Mouse (Mus musculus) neural tube, embryonic 13.5 days (tissue): Measurements from ENCODE around the gene Ttc8. TPM values are rescaled to one million over a fixed set of nuclear protein-coding genes. Genes with fewer than 3 reads are reported as not detected.

Source experiments
- ATAC-seq: fragments of 200-750 bp; cut with Nextera tagmentation; 2 replicates; pipeline ENCODE4 v1.8.0; 2017; ENCODE audit warnings: low read depth, mild to moderate bottlenecking, moderate TSS enrichment, moderate library complexity
- H3K27ac ChIP-seq: fragments of 300-500 bp; sonication (generic); replicated peaks from 2 replicates; pipeline ENCODE4 v1.5.1; 2015; ENCODE audit warnings: moderate library complexity, mild to moderate bottlenecking, inconsistent platforms
- H3K27me3 ChIP-seq: fragments of 300-500 bp; sonication (generic); 2 replicates; pipeline ENCODE4 v1.6.1; 2015; ENCODE audit warnings: mild to moderate bottlenecking, inconsistent platforms
- H3K36me3 ChIP-seq: fragments of 300-500 bp; sonication (generic); 2 replicates; pipeline ENCODE4 v1.6.1; 2015; ENCODE audit warnings: mild to moderate bottlenecking, inconsistent platforms
- H3K4me1 ChIP-seq: fragments of 300-500 bp; sonication (generic); replicated peaks from 2 replicates; pipeline ENCODE4 v1.6.1; 2015; ENCODE audit warnings: inconsistent platforms
- H3K4me2 ChIP-seq: fragments of 300-500 bp; sonication (generic); 2 replicates; pipeline ENCODE4 v1.6.1; 2015; ENCODE audit warnings: inconsistent platforms, mild to moderate bottlenecking, moderate library complexity
- H3K4me3 ChIP-seq: fragments of 300-500 bp; sonication (generic); 2 replicates; pipeline ENCODE4 v1.5.1; 2015; ENCODE audit warnings: mild to moderate bottlenecking, inconsistent platforms
- H3K9ac ChIP-seq: fragments of 300-500 bp; sonication (generic); 2 replicates; pipeline ENCODE4 v1.6.1; 2015; ENCODE audit warnings: moderate library complexity, mild to moderate bottlenecking, inconsistent platforms
- H3K9me3 ChIP-seq: fragments of 300-500 bp; sonication (generic); 2 replicates; pipeline ENCODE4 v1.6.1; 2016; ENCODE audit warnings: inconsistent platforms
- WGBS: fragments of 180-500 bp; shearing (Covaris S2); methylation state at CpG from one replicate; pipeline ENCODE4 v1.1.7; 2015; 5-methylcytosine and 5-hydroxymethylcytosine counted together
- polyA plus RNA-seq: library from polyadenylated mRNA; unstranded; fragments of >200 nt; fragmentation: Nextera tagmentation; extraction: Ambion mirVana; gene quantifications from 2 replicates; pipeline ENCODE4 v1.2.1, GENCODE M21; 2015

The Ttc8 gene
- 30.4 and 31.6 TPM in 2 replicates for polyA plus RNA-seq

DNA sequence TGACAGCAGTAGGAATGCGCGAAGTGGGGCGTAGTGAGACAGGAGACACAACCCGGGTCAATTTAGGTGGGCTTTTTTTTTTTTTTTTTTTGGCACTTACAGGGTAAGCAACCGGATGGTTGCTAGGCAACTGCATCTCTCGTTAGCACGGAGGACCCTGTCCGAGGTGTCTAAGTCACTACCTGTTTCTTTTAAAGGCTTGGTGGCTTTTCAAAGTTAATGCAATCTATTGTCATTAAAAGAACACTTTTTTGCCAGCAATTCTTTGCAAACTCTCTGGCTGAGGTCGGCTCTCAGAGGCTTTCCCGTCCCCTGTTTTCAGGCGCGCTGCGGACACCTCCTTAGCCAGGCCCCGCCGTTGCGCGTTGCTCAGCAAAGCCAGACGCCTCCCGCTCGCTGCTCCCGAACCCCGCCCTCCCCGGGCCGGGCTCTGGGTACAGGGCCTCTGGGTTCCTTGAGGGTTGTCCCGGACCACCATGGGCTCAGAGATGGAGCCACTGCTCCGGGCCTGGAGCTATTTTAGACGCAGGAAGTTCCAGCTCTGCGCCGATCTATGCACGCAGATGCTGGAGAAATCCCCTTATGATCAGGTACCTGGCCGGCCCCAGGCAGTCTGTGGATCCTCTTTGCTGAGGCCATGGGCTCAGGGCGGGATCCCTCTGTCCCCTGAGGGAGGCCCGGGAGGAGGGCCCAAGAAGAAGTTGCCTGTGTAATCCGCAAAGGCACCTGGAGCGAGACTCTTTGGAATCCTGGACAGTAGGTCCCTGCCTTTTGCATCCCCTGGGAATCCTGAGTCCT lies at the start of gene Ttc8:
Ttc8 (plus strand) TSS at position 381 of the 798 bp plus-strand sequence.
- Histone ChIP-seq H3K4me3 (peak within 1 kb of the TSS; percentile 77), H3K4me2 (peak within 1 kb of the TSS; percentile 80), H3K9ac (peak within 1 kb of the TSS; percentile 91), H3K27me3 (no peaks in the 10 kb centered on the region), H3K9me3 (no peaks in the 10 kb centered on the region), H3K36me3 (no peaks in the 10 kb centered on the region), H3K27ac (peak within 1 kb of the TSS; percentile 91), H3K4me1 (peaks cover 30% of the 10 kb centered on the region)
- under 1% methylated on average over 35 of the region's 35 CpGs for WGBS
- peak; percentile 99 for ATAC-seq

GRCm38 (mm10) chr12:98872836-98873235 lies 47.5 kb upstream of the Ttc8 start:
- H3K4me1 ChIP-seq, result no peaks in the 10 kb centered on the region
- H3K27ac ChIP-seq, result no peak overlapping the region
- no peaks in the 10 kb centered on the region for H3K9me3 ChIP-seq
- H3K9ac ChIP-seq, result no peak overlapping the region
- 94% methylated on average over 10 of the region's 10 CpGs for WGBS
- H3K36me3 ChIP-seq, result peaks cover 9% of the 10 kb centered on the region; the same call in 1 of the 2 replicates
- no peak overlapping the region for H3K4me2 ChIP-seq
- H3K4me3 ChIP-seq, result no peak overlapping the region
- no peak for ATAC-seq
- no peaks in the 10 kb centered on the region for H3K27me3 ChIP-seq

- H3K4me3 ChIP-seq, result no peak overlapping the region
- WGBS, result 69% methylated on average over 2 of the region's 2 CpGs
- no peak for ATAC-seq
Observed at GRCm38 (mm10) chr12:98875216-98875615, 45.2 kb upstream of the Ttc8 start.

DNA sequence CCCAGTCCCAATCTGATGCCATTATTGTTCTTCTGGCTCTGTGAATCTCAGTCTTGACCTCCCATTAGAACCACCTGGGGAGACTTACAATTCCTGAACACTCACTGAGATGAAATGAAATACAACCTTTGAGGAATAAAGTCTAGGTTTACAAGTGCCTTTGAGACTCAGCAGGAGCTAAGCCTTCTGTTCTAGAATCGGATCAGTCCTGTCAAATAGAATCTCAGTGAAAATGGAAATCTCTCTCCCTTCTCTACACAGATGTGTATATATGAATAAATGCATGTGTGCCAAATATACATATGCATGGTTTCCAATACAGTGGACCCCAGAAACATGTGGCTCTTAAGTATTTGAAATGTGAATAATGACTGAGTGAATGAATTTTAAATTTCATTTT lies 41.7 kb upstream of the Ttc8 start:
- whole genome bisulfite sequencing, result 35% methylated on average over 1 of the region's 1 CpGs
- no peak overlapping the region for H3K4me2 ChIP-seq
- H3K36me3 ChIP-seq, result no peaks in the 10 kb centered on the region
- H3K9me3 ChIP-seq, result no peaks in the 10 kb centered on the region
- H3K4me1 ChIP-seq, result no peaks in the 10 kb centered on the region
- no peak overlapping the region for H3K9ac ChIP-seq
- no peak overlapping the region for H3K4me3 ChIP-seq
- no peaks in the 10 kb centered on the region for H3K27me3 ChIP-seq
- H3K27ac ChIP-seq, result no peak overlapping the region
- no peak for ATAC-seq

More at GRCm38 (mm10) chr12:98875216-98875615, 45.2 kb upstream of the Ttc8 start:
- Histone ChIP-seq H3K4me2 (no peak overlapping the region), H3K9ac (no peak overlapping the region), H3K36me3 (no peaks in the 10 kb centered on the region), H3K9me3 (no peaks in the 10 kb centered on the region), H3K4me1 (no peaks in the 10 kb centered on the region), H3K27me3 (no peaks in the 10 kb centered on the region), H3K27ac (no peak overlapping the region)

GRCm38 (mm10) chr12:98881796-98882195 lies 38.6 kb upstream of the Ttc8 start:
- H3K4me2 ChIP-seq, result no peak overlapping the region
- WGBS, result 55% methylated on average over 5 of the region's 5 CpGs
- H3K4me3 ChIP-seq, result no peak overlapping the region
- no peaks in the 10 kb centered on the region for H3K9me3 ChIP-seq
- ATAC-seq, result no peak
- no peak overlapping the region for H3K27ac ChIP-seq
- no peak overlapping the region for H3K9ac ChIP-seq
- no peaks in the 10 kb centered on the region for H3K36me3 ChIP-seq
- no peaks in the 10 kb centered on the region for H3K27me3 ChIP-seq
- H3K4me1 ChIP-seq, result no peaks in the 10 kb centered on the region

- Histone ChIP-seq H3K27me3 (no peaks in the 10 kb centered on the region), H3K27ac (no peak overlapping the region), H3K4me1 (no peaks in the 10 kb centered on the region), H3K9me3 (no peaks in the 10 kb centered on the region), H3K4me3 (no peak overlapping the region), H3K9ac (no peak overlapping the region), H3K36me3 (peaks cover 3% of the 10 kb centered on the region; the same call in 1 of the 2 replicates), H3K4me2 (no peak overlapping the region)
- ATAC-seq, result no peak
- WGBS, result 6% methylated on average over 1 of the region's 1 CpGs
Observed at GRCm38 (mm10) chr12:98884515-98884914, 35.9 kb upstream of the Ttc8 start.

DNA sequence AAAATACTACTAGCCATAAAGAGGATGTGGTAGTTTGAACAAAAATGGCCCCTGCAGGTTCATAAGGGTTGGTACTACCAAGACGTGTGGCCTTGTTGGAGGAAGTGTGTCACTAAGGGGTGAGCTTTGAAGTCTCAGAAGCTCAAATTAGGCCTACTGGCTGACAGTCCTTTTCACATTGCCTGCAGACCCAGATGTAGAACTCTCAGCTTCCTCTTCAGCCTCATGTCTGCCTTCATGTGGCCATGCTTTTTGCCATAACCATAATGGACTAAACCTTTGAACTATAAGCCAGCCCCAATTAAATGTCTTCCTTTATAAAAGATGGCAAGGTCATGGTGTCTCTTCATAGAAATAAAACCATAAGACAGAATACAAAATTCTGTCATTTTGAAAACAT lies 23.6 kb upstream of the Ttc8 start:
- Histone ChIP-seq H3K4me2 (no peak overlapping the region), H3K4me3 (no peak overlapping the region), H3K36me3 (no peaks in the 10 kb centered on the region), H3K9me3 (no peaks in the 10 kb centered on the region), H3K27ac (no peak overlapping the region), H3K27me3 (peaks cover 8% of the 10 kb centered on the region; the same call in 1 of the 2 replicates), H3K4me1 (peaks cover 19% of the 10 kb centered on the region), H3K9ac (no peak overlapping the region)
- WGBS, result 71% methylated on average over 1 of the region's 1 CpGs
- ATAC-seq, result no peak

DNA sequence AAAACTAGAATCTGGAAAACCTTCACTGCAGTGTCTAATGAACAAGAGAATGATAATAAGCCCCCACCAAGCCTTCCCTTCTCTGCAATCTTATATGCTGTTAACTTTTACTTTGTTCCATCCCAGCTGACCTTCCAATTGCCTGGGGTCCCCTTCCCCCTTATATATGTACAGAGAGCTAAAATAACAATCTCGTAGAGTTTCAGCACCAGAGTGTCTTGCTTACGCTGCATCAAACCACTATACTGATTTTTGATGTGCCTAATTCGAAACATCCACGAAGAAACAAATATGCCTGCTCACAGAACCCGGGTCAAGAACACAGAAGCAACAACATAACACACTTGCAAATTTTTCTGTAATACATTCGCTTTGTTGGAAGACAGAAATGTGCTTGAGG lies 20.7 kb upstream of the Ttc8 start:
- Histone ChIP-seq H3K27ac (no peak overlapping the region), H3K27me3 (peaks cover 8% of the 10 kb centered on the region; the same call in 1 of the 2 replicates), H3K4me3 (peak overlapping the region; percentile 82), H3K4me2 (peak overlapping the region; percentile 76), H3K36me3 (no peaks in the 10 kb centered on the region), H3K4me1 (peaks cover 19% of the 10 kb centered on the region), H3K9me3 (no peaks in the 10 kb centered on the region), H3K9ac (0 out of 2 replicates have a peak overlapping the region, but pooled peaks have one; percentile 49)
- 62% methylated on average over 6 of the region's 6 CpGs for WGBS
- ATAC-seq, result no peak

GRCm38 (mm10) chr12:98900341-98900880 lies 20.0 kb upstream of the Ttc8 start:
- 2% methylated on average over 31 of the region's 31 CpGs for WGBS
- H3K4me2 ChIP-seq, result peak overlapping the region; percentile 76
- H3K27me3 ChIP-seq, result peaks cover 8% of the 10 kb centered on the region; the same call in 1 of the 2 replicates
- peak overlapping the region; percentile 82 for H3K4me3 ChIP-seq
- ATAC-seq, result peak; percentile 38
- H3K9ac ChIP-seq, result peak overlapping the region; percentile 81
- H3K4me1 ChIP-seq, result peaks cover 19% of the 10 kb centered on the region
- peak overlapping the region; percentile 84; the same call in 1 of the 2 replicates for H3K27ac ChIP-seq
- no peaks in the 10 kb centered on the region for H3K9me3 ChIP-seq
- H3K36me3 ChIP-seq, result no peaks in the 10 kb centered on the region

DNA sequence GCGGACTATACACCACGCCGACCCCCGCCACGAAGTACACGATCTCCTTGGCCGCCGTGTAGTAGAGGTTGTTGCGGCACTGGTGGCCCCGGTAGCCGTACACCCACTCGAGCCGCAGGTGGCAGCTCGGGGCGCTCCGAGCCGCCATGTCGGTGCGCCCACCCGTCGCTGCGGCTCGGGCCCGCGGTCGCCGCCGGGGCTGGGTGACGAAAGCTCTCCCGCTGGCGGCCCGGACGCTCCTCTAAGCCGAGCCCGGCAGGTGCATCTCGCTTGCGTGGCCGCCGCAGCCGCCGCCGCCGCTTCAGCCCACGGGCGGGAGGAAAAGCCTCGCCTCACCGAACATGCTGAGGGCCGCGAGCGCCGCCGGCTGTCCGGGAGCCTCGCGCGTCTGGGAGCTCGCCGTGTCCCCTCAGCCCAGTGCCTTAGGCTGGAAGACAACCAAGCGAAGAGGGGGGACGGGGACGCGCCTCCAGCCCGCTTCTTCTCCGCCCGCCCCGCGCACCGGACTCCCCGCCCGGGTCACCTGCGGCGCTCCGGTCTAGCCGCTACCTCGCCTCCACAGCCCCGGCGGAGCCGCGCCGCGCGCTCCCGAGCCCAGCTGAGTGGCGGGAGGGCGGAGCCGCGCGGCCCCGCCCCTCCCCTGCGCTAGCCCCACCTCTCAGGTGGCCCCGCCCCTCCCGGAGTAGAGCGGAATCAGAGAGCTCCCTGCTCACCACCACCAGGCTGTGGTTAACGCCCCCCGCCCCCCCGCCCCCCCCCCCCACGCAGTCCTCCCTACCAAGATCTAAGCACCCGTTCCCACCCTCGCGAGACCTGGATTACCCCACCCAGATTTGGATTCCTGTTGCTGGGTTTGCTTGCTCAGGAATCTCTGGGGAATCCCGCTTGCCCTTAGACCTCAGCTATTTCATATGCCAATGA lies 19.2 kb upstream of the Ttc8 start, which contains the start of gene Eml5:
Eml5 (minus strand) TSS at position 604 of the 921 bp plus-strand sequence.
- peak within 1 kb of the TSS; percentile 84 for H3K27ac ChIP-seq
- peaks cover 8% of the 10 kb centered on the region; the same call in 1 of the 2 replicates for H3K27me3 ChIP-seq
- no peaks in the 10 kb centered on the region for H3K36me3 ChIP-seq
- ATAC-seq, result peak; percentile 92
- no peaks in the 10 kb centered on the region for H3K9me3 ChIP-seq
- WGBS, result under 1% methylated on average over 83 of the region's 101 CpGs
- H3K9ac ChIP-seq, result peak within 1 kb of the TSS; percentile 81
- peak within 1 kb of the TSS; percentile 76 for H3K4me2 ChIP-seq
- H3K4me3 ChIP-seq, result peak within 1 kb of the TSS; percentile 82
- peaks cover 19% of the 10 kb centered on the region for H3K4me1 ChIP-seq

DNA sequence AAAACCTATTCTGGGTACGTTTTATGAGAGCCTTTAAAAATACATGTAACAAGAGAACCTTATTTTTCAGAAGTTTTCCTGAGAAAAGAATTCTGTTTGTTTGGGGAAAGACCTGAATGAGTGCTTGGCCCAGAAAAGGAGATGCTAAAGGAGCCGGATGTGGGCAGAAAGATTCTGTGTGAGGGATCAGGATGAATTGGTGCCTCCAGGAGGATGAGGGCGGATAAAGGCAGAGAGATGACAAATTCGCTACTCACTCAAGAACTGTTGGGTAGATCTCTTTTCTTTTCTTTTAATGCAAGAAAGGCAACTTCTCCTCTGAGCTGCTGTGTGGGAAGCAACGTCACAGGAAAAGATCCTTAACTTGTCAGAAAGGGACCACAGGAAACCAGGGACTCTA lies 14.9 kb upstream of the Ttc8 start:
- no peaks in the 10 kb centered on the region for H3K27me3 ChIP-seq
- H3K4me2 ChIP-seq, result no peak overlapping the region
- H3K9ac ChIP-seq, result no peak overlapping the region
- H3K27ac ChIP-seq, result no peak overlapping the region
- H3K4me3 ChIP-seq, result no peak overlapping the region
- no peaks in the 10 kb centered on the region for H3K36me3 ChIP-seq
- 83% methylated on average over 5 of the region's 5 CpGs for WGBS
- no peaks in the 10 kb centered on the region for H3K9me3 ChIP-seq
- ATAC-seq, result no peak
- peaks cover 2% of the 10 kb centered on the region; the same call in 1 of the 2 replicates for H3K4me1 ChIP-seq
